Mouse (Mus musculus) small intestine, adult 10 weeks (tissue): ENCODE results near the gene Nt5dc2. TPM values are rescaled to one million over a fixed set of nuclear protein-coding genes. Genes with fewer than 3 reads are reported as not detected.

Experiments used
- polyA plus RNA-seq: library from polyadenylated mRNA; stranded (reverse); fragments of 350-450 nt; fragmentation: Illumina TruSeq; extraction: RNeasy Lipid Tissue Mini Kit (QIAGEN cat#74804); gene quantifications from one replicate; pipeline ENCODE4 v1.2.3, GENCODE M21; 2014; ENCODE audit warnings: low replicate concordance

Gene Nt5dc2
- not detected for polyA plus RNA-seq

GRCm38 (mm10) chr14:31130236-31131220 lies at the start of gene Nt5dc2:
Gene Nt5dc2, plus strand, starts transcription at chr14:31131053.

GRCm38 (mm10) chr14:31128826-31129219 lies 2.0 kb upstream of the Nt5dc2 start, which contains the start of gene Smim4:
Gene Smim4, minus strand, starts transcription at chr14:31128956.

GRCm38 (mm10) chr14:31168425-31168824 lies 37.6 kb downstream of the Nt5dc2 start, which contains the start of gene Stab1:
Gene Stab1, minus strand, starts transcription at chr14:31168641.

Other genes starting within 250 kb of the Nt5dc2 start
- not detected for gene Itih4, start 244.6 kb upstream of the Nt5dc2 start, polyA plus RNA-seq
- 0.45 TPM for gene Itih3, start 207.3 kb upstream of the Nt5dc2 start, polyA plus RNA-seq
- gene Itih1, start 187.8 kb upstream of the Nt5dc2 start, polyA plus RNA-seq = not detected
- gene Nek4, start 179.7 kb upstream of the Nt5dc2 start, polyA plus RNA-seq = 9.8 TPM
- gene Glt8d1, start 129.7 kb upstream of the Nt5dc2 start, polyA plus RNA-seq = 53.7 TPM
- gene Spcs1, start 129.4 kb upstream of the Nt5dc2 start, polyA plus RNA-seq = 306 TPM
- 44.3 TPM for gene Pbrm1, start 111.9 kb upstream of the Nt5dc2 start, polyA plus RNA-seq
- 103 TPM for gene Gnl3, start 111.9 kb upstream of the Nt5dc2 start, polyA plus RNA-seq
- 5.6 TPM for gene Smim4, start 2.1 kb upstream of the Nt5dc2 start, polyA plus RNA-seq
- gene Stab1, start 37.6 kb downstream of the Nt5dc2 start, polyA plus RNA-seq = 0.26 TPM
- not detected for gene Tnnc1, start 77.3 kb downstream of the Nt5dc2 start, polyA plus RNA-seq
- 30.9 TPM for gene Nisch, start 85.9 kb downstream of the Nt5dc2 start, polyA plus RNA-seq
- gene Sema3g, start 86.8 kb downstream of the Nt5dc2 start, polyA plus RNA-seq = 0.19 TPM
- 6.1 TPM for gene Phf7, start 120.3 kb downstream of the Nt5dc2 start, polyA plus RNA-seq
- 1.7 TPM for gene Bap1, start 120.4 kb downstream of the Nt5dc2 start, polyA plus RNA-seq
- not detected for gene Dnah1, start 192.8 kb downstream of the Nt5dc2 start, polyA plus RNA-seq
- gene Capn7, start 205.6 kb downstream of the Nt5dc2 start, polyA plus RNA-seq = 114 TPM